Mouse (Mus musculus): ENCODE measurements around the gene Lcat. TPM values are rescaled to one million over a fixed set of nuclear protein-coding genes. Genes with fewer than 3 reads are reported as not detected.

Lcat gene
- total RNA-seq (2023): under 1 TPM in 1 of 2 experiments, not detected in 1; 0.97 TPM

DNA sequence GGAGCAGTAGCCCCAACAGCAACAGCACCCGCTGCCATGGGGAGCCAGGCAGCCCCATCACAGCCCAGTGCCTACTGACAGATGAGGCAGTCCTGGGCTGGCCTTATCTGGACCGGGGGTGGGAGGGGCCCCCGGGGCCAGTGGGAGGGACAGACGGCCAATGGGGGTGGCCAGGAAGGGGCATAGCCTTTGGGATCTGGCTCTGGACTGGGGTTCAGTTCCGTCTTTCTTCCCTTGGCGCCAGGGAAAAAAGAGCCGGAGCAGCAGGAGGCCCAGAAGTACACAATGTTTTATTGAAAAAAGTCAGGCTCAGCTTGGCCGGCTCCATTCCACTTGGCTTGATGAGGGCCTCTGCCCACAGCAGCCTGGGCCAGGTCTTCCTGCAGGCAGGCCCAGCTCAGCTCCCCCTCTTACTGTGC is at the start of gene Lcat:
Gene Lcat (minus strand): TSS at position 62 of the 419 bp plus-strand sequence.

DNA sequence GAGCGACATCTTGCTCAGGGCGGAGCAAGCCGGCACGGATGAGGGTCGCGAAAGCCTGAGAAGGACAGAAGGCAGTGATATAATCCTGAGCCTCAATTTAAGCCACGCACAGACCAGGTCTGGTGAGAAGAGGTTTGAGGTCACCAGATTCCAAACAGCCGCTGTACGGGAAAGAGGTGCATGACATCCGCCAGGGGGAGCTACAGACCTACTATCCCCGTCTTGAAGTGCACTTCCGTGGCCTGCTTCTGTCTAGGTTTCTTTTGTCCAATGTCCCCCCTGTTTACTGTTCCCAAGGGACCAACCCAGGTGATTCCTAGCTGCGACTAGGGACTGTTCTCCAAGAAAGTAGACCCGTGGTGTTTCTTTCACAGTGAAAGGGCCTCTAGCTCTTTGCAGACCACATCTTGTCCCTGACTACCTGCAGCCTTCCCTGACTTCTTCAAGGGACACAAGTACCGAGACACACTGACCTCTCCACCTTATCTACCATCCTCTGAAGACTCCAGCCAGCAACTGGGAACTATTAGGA is 47.7 kb upstream of the Lcat start, which contains the start of gene Dus2:
Gene Dus2 (plus strand): TSS at position 482 of the 532 bp plus-strand sequence.

DNA sequence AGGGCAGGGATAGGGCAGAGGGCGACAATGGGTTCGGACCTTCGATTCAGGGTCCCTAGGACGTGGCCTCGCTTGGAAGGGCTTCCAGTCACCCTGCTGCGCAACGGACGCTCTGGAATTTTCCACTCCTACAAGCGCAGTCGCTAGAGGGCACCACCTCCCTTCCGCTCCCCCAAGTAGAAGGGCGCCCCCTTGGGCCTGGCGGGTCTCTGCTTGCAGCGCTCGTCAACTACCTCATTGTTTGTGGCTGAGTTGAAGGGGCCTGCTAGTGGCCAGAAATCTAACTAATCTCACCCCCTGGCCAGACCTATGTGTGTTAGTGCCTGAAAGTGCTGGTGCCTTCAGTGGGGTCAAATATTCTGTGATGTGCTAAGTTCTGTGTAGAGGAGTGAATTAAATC is 36.1 kb upstream of the Lcat start, which contains the start of gene Dpep3:
Gene Dpep3 (minus strand): TSS at position 105 of the 400 bp plus-strand sequence.

DNA sequence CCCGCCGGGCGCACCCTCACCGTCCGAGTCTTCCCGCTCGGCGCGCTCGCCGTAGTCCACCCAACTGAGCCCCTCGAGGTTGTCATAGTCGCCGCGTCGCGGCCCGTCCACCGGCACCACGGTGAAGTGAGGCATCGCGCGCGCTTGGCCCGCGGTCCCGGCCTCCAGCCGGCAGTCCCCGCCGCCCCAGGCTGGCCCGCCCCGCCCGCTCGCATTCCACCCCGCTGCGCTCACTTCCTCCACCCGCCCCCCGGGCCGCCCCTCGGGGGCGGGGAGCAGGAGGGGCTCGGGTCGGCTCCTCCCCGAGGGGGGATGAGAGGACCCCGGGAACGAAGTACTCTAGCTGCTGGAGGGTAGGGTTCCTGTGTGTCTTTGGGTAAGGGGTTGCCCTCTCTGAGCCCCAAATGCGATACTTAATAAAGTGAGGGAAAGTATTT is 22.7 kb upstream of the Lcat start, which contains the start of gene Slc12a4:
Gene Slc12a4 (minus strand): TSS at position 193 of the 437 bp plus-strand sequence.

DNA sequence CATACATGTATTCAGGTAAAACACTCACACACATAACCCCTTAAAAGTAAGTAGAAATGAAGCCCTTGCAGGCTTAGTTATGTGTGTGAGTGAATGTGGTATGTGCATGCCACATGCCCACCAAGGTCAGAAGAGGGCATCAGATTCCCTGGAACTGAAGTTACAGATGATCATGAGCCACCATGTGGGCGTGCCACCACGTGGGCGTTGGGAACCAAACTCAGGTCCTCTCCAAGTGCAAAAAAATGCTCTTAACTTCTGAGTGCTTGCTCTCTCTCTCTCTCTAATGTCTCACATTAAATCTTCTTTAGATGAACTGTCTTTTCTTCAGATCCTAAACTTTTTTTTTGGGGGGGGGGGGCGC is 4.9 kb downstream of the Lcat start, which contains the start of gene Psmb10:
Gene Psmb10 (minus strand): TSS at position 139 of the 364 bp plus-strand sequence.

DNA sequence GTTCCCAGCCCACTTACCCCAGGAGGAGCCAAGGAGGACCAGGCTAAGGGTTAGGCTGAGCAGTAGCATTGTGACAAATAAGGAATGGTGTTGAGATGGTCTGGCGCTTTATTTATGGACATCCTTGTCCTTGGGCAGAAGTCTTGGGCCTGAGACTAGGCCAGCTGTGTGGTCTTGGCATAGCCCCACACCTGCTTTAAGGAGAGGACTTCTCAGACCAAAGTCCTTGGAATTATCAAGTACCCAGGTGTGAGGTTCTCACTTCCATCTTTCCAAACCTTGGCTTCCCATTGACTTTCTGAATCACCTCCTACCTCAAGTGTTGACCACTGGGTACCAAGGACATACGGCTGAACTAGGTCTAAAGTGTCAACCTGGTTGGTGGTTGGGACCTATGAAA is 9.4 kb downstream of the Lcat start, which contains the start of gene Ctrl:
Gene Ctrl (minus strand): TSS at position 101 of the 400 bp plus-strand sequence.

DNA sequence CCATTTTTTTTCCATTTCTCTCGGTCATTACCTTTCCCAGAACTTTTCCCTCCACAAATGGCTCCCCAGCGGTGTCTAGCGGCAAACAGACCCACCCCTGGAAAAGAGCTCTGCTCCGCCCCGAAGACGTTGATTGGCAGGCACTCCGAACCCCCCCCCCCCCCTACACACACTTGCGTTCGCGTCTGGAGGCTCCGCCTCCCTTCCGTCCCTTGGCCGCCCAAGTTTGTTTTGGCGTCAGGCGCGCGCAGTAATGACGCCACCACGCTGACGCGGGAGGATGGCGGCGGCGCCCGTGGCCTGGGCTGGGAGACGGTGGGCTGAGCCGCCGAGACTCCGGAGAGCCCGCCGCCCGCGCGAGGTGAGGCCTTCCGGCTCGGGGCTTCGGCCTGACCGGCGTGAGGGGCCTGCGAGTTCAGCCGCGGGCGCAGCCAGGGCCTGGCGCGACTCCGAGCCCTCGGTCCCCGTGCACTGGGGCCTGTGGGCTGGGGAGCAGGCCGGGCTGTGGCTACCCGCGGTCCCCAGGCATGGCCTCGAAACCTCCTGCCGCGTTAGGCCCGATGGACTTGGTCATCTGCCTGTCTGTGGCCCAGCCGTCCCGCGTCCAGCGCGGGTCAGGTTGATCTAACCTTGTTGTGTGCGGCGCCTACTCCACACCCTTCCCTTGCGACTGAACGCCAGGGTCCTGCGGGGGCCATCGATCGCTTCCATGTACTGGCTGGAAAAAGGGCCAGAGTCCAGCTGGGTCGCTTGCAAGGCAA is 42.8 kb downstream of the Lcat start, which contains the start of gene Pskh1:
Gene Pskh1 (plus strand): TSS at position 262 of the 761 bp plus-strand sequence.

DNA sequence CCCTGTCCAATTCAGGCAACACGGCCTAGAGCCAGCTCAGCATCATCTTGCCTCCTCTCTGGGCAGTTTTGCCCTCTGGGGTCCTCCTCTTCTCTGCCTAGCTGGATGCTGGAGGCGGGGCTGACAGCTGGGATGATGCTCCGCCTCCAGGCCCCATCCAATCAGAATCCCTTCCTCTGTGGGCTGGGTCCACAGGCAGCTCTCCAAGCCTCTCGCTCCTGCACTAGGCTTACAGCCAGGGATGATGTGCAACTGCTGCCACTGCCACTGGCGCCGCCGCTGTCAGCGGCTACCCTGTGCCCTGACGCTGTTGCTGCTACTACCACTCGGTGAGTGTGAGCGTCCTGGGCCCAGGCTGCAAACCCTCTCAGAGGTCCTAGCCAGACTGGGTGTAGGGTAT is 49.8 kb downstream of the Lcat start, which contains the start of gene Nrn1l:
Gene Nrn1l (plus strand): TSS at position 229 of the 400 bp plus-strand sequence.

Other genes with a start within 250 kb of the Lcat start
- 10 to 100 TPM; 27.7 to 32.9 TPM for gene Acd, start 242.3 kb downstream of the Lcat start, total RNA-seq (2023)
- gene Pard6a, start 242.2 kb downstream of the Lcat start, total RNA-seq (2023): 1 to 10 TPM; 8.5 to 9.9 TPM
- gene 4933405L10Rik, start 235.7 kb downstream of the Lcat start, total RNA-seq (2023): not detected
- gene Enkd1, start 235.2 kb downstream of the Lcat start, total RNA-seq (2023): 1 to 10 TPM in 1 of 2 experiments, under 1 TPM in 1; 0.73 to 1.9 TPM
- gene Gfod2, start 184.7 kb downstream of the Lcat start, total RNA-seq (2023): 1 to 10 TPM in 1 of 2 experiments, under 1 TPM in 1; 0.76 to 1.1 TPM
- gene Ranbp10, start 116.0 kb downstream of the Lcat start, total RNA-seq (2023): 10 to 100 TPM; 28.0 to 33.8 TPM
- not detected for gene Tsnaxip1, start 115.7 kb downstream of the Lcat start, total RNA-seq (2023)
- 1 to 10 TPM; 6.9 to 9.3 TPM for gene Cenpt, start 90.1 kb downstream of the Lcat start, total RNA-seq (2023)
- gene Thap11, start 88.2 kb downstream of the Lcat start, total RNA-seq (2023): 10 to 100 TPM; 43.3 to 44.9 TPM
- 10 to 100 TPM in 1 of 2 experiments, 1 to 10 TPM in 1; 1.5 to 38.4 TPM for gene Nutf2, start 82.8 kb downstream of the Lcat start, total RNA-seq (2023)
- 10 to 100 TPM; 40.4 to 47.7 TPM for gene Edc4, start 62.5 kb downstream of the Lcat start, total RNA-seq (2023)
- under 1 TPM in 1 of 2 experiments, not detected in 1; 0.97 TPM for gene Nrn1l, start 49.8 kb downstream of the Lcat start, total RNA-seq (2023)
- gene Pskh1, start 42.9 kb downstream of the Lcat start, total RNA-seq (2023): 10 to 100 TPM; 15.8 to 17.4 TPM
- 1 to 10 TPM; 1.8 to 2.1 TPM for gene Ctrl, start 9.5 kb downstream of the Lcat start, total RNA-seq (2023)
- 100 to 1,000 TPM; 180 to 226 TPM for gene Psmb10, start 4.9 kb downstream of the Lcat start, total RNA-seq (2023)
- 10 to 100 TPM; 21.6 to 23.2 TPM for gene Slc12a4, start 22.7 kb upstream of the Lcat start, total RNA-seq (2023)
- gene Dpep3, start 36.0 kb upstream of the Lcat start, total RNA-seq (2023): under 1 TPM; 0.82 to 0.84 TPM
- 1 to 10 TPM; 7.7 to 7.8 TPM for gene Dus2, start 48.0 kb upstream of the Lcat start, total RNA-seq (2023)
- gene Dpep2nb, start 62.6 kb upstream of the Lcat start, total RNA-seq (2023): not detected
- 10 to 100 TPM; 13.4 to 18.6 TPM for gene Ddx28, start 68.5 kb upstream of the Lcat start, total RNA-seq (2023)
- gene Nfatc3, start 115.5 kb upstream of the Lcat start, total RNA-seq (2023): 10 to 100 TPM; 72.0 to 77.6 TPM
- gene Esrp2, start 193.6 kb upstream of the Lcat start, total RNA-seq (2023): not detected
- 100 to 1,000 TPM; 102 to 105 TPM for gene Pla2g15, start 207.0 kb upstream of the Lcat start, total RNA-seq (2023)
- gene Slc7a6, start 225.5 kb upstream of the Lcat start, total RNA-seq (2023): 10 to 100 TPM; 17.5 to 19.2 TPM

Measured in monocyte, adult 59 days (primary cell).